Mouse (Mus musculus) liver, adult 2 months (tissue): Measurements from ENCODE around the gene Ldlr. TPM values are rescaled to one million over a fixed set of nuclear protein-coding genes. Genes with fewer than 3 reads are reported as not detected.

ENCODE experiments used
- DNase-seq: peaks from one replicate; pipeline ENCODE4 v3.0.0-alpha.2; 2011; ENCODE audit warnings: low read depth, low spot score; ENCODE audit errors: extremely low read depth
- H3K27ac ChIP-seq: fragments of 200-500 bp; replicated peaks from 2 replicates; pipeline ENCODE4 v1.5.1; 2012; ENCODE audit warnings: low read depth, mild to moderate bottlenecking, control low read depth, inconsistent platforms, low read length; ENCODE audit not compliant: insufficient read depth
- H3K27me3 ChIP-seq: fragments of 200-500 bp; 2 replicates; pipeline ENCODE4 v1.6.1; 2012; ENCODE audit warnings: mild to moderate bottlenecking, moderate library complexity, low read length, inconsistent platforms; ENCODE audit not compliant: control insufficient read depth, insufficient read depth
- H3K36me3 ChIP-seq: fragments of 200-500 bp; 2 replicates; pipeline ENCODE4 v1.6.1; 2012; ENCODE audit warnings: low read length, inconsistent platforms; ENCODE audit not compliant: control insufficient read depth, insufficient read depth
- H3K4me1 ChIP-seq: fragments of 200-500 bp; 2 replicates; pipeline ENCODE4 v1.6.1; 2011; ENCODE audit warnings: low read length; ENCODE audit not compliant: control insufficient read depth, insufficient read depth
- H3K4me3 ChIP-seq: fragments of 200-500 bp; 2 replicates; pipeline ENCODE4 v1.5.1; 2011; ENCODE audit warnings: low read depth, mild to moderate bottlenecking, control low read depth, low read length, moderate library complexity; ENCODE audit not compliant: insufficient read depth
- H3K79me2 ChIP-seq: fragments of 200-500 bp; 2 replicates; pipeline ENCODE4 v1.6.1; 2012; ENCODE audit warnings: inconsistent platforms, mild to moderate bottlenecking, low read length, moderate library complexity; ENCODE audit not compliant: control insufficient read depth, insufficient read depth
- H3K9ac ChIP-seq: fragments of 200-500 bp; 2 replicates; pipeline ENCODE4 v1.6.1; 2012; ENCODE audit warnings: low read depth, mild to moderate bottlenecking, control low read depth, inconsistent platforms, low read length
- CTCF ChIP-seq: fragments of 200-500 bp; IDR thresholded peaks from 2 replicates; pipeline ENCODE4 v1.5.1; 2011; ENCODE audit warnings: low read depth, low read length, control low read depth
- POLR2A ChIP-seq: fragments of 200-500 bp; IDR thresholded peaks from 2 replicates; pipeline ENCODE4 v1.6.1; 2011; ENCODE audit warnings: low read length, control low read depth; ENCODE audit not compliant: insufficient read depth; ENCODE audit errors: extremely low read depth
- WGBS: fragments of 180-500 bp; shearing (Covaris S2); methylation state at CpG from one replicate; pipeline ENCODE4 v1.1.7; 2018; 5-methylcytosine and 5-hydroxymethylcytosine counted together
- polyA plus RNA-seq: library from polyadenylated mRNA; depleted of rRNA; stranded (reverse); fragments of >200 nt; gene quantifications from 2 replicates; pipeline ENCODE4 v1.2.3, GENCODE M21; 2012
- total RNA-seq: library from RNA; depleted of rRNA; stranded (reverse); fragments of >200 nt; gene quantifications from 2 replicates; pipeline ENCODE4 v1.2.3, GENCODE M21; 2014

Gene Ldlr
- total and polyA plus RNA-seq, 2 experiments = 61.4 to 105 TPM

- H3K4me1 ChIP-seq = peaks cover 2% of the 10 kb centered on the region; the same call in 1 of the 2 replicates
- no peak overlapping the region for H3K9ac ChIP-seq
- WGBS = 23% methylated on average over 7 of the region's 7 CpGs
- no peak overlapping the region for H3K4me3 ChIP-seq
- no peak overlapping the region for H3K27ac ChIP-seq
- no peaks in the 10 kb centered on the region for H3K79me2 ChIP-seq
- no peak for TF ChIP-seq CTCF
- TF ChIP-seq POLR2A = no peak
- H3K36me3 ChIP-seq = peaks cover 54% of the 10 kb centered on the region
- H3K27me3 ChIP-seq = no peaks in the 10 kb centered on the region
- peak; percentile 56 for DNase-seq
These were observed 24.8 kb downstream of the Ldlr start for GRCm38 (mm10) chr9:21748033-21748432.

- WGBS = 57% methylated on average over 10 of the region's 10 CpGs
- TF ChIP-seq POLR2A (no peak), CTCF (no peak)
- no peak for DNase-seq
- no peaks in the 10 kb centered on the region for H3K27me3 ChIP-seq
- H3K27ac ChIP-seq = no peak overlapping the region
- H3K4me1 ChIP-seq = peaks cover 5% of the 10 kb centered on the region; the same call in 1 of the 2 replicates
- no peak overlapping the region for H3K9ac ChIP-seq
- H3K4me3 ChIP-seq = no peak overlapping the region
- H3K79me2 ChIP-seq = no peaks in the 10 kb centered on the region
- H3K36me3 ChIP-seq = peaks cover 53% of the 10 kb centered on the region
These were observed 25.2 kb downstream of the Ldlr start for GRCm38 (mm10) chr9:21748491-21748890.

GRCm38 (mm10) chr9:21749382-21750118, 26.3 kb downstream of the Ldlr start:
- Histone ChIP-seq H3K27ac (no peak overlapping the region), H3K27me3 (no peaks in the 10 kb centered on the region), H3K4me1 (peaks cover 12% of the 10 kb centered on the region), H3K79me2 (no peaks in the 10 kb centered on the region), H3K9ac (no peak overlapping the region), H3K4me3 (no peak overlapping the region), H3K36me3 (peaks cover 43% of the 10 kb centered on the region)
- TF ChIP-seq CTCF (no peak), POLR2A (no peak)
- no peak for DNase-seq
- 80% methylated on average over 6 of the region's 6 CpGs for WGBS

GRCm38 (mm10) chr9:21750370-21750769, 27.1 kb downstream of the Ldlr start:
- Histone ChIP-seq H3K79me2 (no peaks in the 10 kb centered on the region), H3K4me1 (peaks cover 14% of the 10 kb centered on the region), H3K36me3 (peaks cover 35% of the 10 kb centered on the region), H3K9ac (no peak overlapping the region), H3K4me3 (no peak overlapping the region), H3K27ac (no peak overlapping the region), H3K27me3 (no peaks in the 10 kb centered on the region)
- TF ChIP-seq POLR2A (no peak), CTCF (no peak)
- DNase-seq = no peak
- 82% methylated on average over 3 of the region's 3 CpGs for WGBS

- no peaks in the 10 kb centered on the region for H3K27me3 ChIP-seq
- H3K36me3 ChIP-seq = peaks cover 25% of the 10 kb centered on the region
- H3K4me3 ChIP-seq = no peak overlapping the region
- H3K9ac ChIP-seq = no peak overlapping the region
- peak overlapping the region; percentile 16; the same call in 1 of the 2 replicates for H3K27ac ChIP-seq
- H3K4me1 ChIP-seq = peaks cover 14% of the 10 kb centered on the region
- 29% methylated on average over 6 of the region's 6 CpGs for whole genome bisulfite sequencing
- DNase-seq = peak; percentile 56
- no peaks in the 10 kb centered on the region for H3K79me2 ChIP-seq
- no peak for TF ChIP-seq POLR2A
- TF ChIP-seq CTCF = peak; percentile 72
These were observed 28.1 kb downstream of the Ldlr start for GRCm38 (mm10) chr9:21751347-21751746.

GRCm38 (mm10) chr9:21752252-21752792, 29.0 kb downstream of the Ldlr start:
- Histone ChIP-seq H3K27ac (peak overlapping the region; percentile 36), H3K79me2 (no peaks in the 10 kb centered on the region), H3K4me1 (peaks cover 14% of the 10 kb centered on the region), H3K36me3 (peaks cover 16% of the 10 kb centered on the region; the same call in 1 of the 2 replicates), H3K4me3 (no peak overlapping the region), H3K27me3 (no peaks in the 10 kb centered on the region), H3K9ac (peak overlapping the region; percentile 30; the same call in 1 of the 2 replicates)
- no peak for TF ChIP-seq CTCF
- TF ChIP-seq POLR2A = no peak
- WGBS = 59% methylated on average over 10 of the region's 10 CpGs
- no peak for DNase-seq
